Mouse (Mus musculus) limb, embryonic 12.5 days (tissue): Measurements from ENCODE around the gene Eef2k. TPM values are rescaled to one million over a fixed set of nuclear protein-coding genes. Genes with fewer than 3 reads are reported as not detected.
"Not testable (repeated sequence)": the region's sequence is repeated elsewhere in the genome, so short reads cannot be mapped to it uniquely, and the experiment has no call there.

ENCODE experiments used
- ATAC-seq: fragments of 200-750 bp; cut with Nextera tagmentation; 2 replicates; pipeline ENCODE4 v1.8.0; 2017; ENCODE audit warnings: low read depth, moderate TSS enrichment; ENCODE audit not compliant: insufficient number of reproducible peaks, insufficient read depth, low FRiP score, low TSS enrichment
- H3K27ac ChIP-seq: fragments of 300-500 bp; sonication (generic); 2 replicates; pipeline ENCODE4 v1.5.1; 2016; ENCODE audit warnings: mild to moderate bottlenecking, moderate library complexity
- H3K27me3 ChIP-seq: fragments of 300-500 bp; sonication (generic); 2 replicates; pipeline ENCODE4 v1.6.1; 2016; ENCODE audit warnings: mild to moderate bottlenecking, moderate library complexity
- H3K36me3 ChIP-seq: fragments of 300-500 bp; sonication (generic); 2 replicates; pipeline ENCODE4 v1.6.1; 2016; ENCODE audit warnings: mild to moderate bottlenecking, moderate library complexity
- H3K4me1 ChIP-seq: fragments of 300-500 bp; sonication (generic); replicated peaks from 2 replicates; pipeline ENCODE4 v1.6.1; 2016
- H3K4me2 ChIP-seq: fragments of 300-500 bp; sonication (generic); 2 replicates; pipeline ENCODE4 v1.6.1; 2016; ENCODE audit warnings: mild to moderate bottlenecking, moderate library complexity
- H3K4me3 ChIP-seq: fragments of 300-500 bp; sonication (generic); replicated peaks from 2 replicates; pipeline ENCODE4 v1.5.1; 2016; ENCODE audit warnings: mild to moderate bottlenecking
- H3K9ac ChIP-seq: fragments of 300-500 bp; sonication (generic); replicated peaks from 2 replicates; pipeline ENCODE4 v1.6.1; 2016; ENCODE audit warnings: mild to moderate bottlenecking, moderate library complexity
- H3K9me3 ChIP-seq: fragments of 300-500 bp; sonication (generic); 2 replicates; pipeline ENCODE4 v1.6.1; 2016; ENCODE audit warnings: mild to moderate bottlenecking, moderate library complexity
- WGBS: fragments of 180-500 bp; shearing (Covaris S2); methylation state at CpG from one replicate; pipeline ENCODE4 v1.1.7; 2016; 5-methylcytosine and 5-hydroxymethylcytosine counted together
- polyA plus RNA-seq: library from polyadenylated mRNA; unstranded; fragments of >200 nt; fragmentation: Nextera tagmentation; extraction: Ambion mirVana; gene quantifications from 2 replicates; pipeline ENCODE4 v1.2.1, GENCODE M21; 2016

Eef2k gene
- polyA plus RNA-seq, 1 experiment from 2014 or later, result 31.5 TPM

- H3K4me2 ChIP-seq, result no peak overlapping the region
- no peak overlapping the region for H3K4me3 ChIP-seq
- H3K36me3 ChIP-seq, result peaks cover 91% of the 10 kb centered on the region
- H3K9me3 ChIP-seq, result no peaks in the 10 kb centered on the region
- H3K27ac ChIP-seq, result no peak overlapping the region
- WGBS, result 94% methylated on average over 12 of the region's 12 CpGs
- ATAC-seq, result no peak
- no peak overlapping the region for H3K9ac ChIP-seq
- no peaks in the 10 kb centered on the region for H3K4me1 ChIP-seq
- H3K27me3 ChIP-seq, result no peaks in the 10 kb centered on the region
These were observed 97.7 kb downstream of the Eef2k start for GRCm38 (mm10) chr7:120940343-120940742.

GRCm38 (mm10) chr7:120941214-120941613 lies 98.6 kb downstream of the Eef2k start:
- Histone ChIP-seq H3K9ac (no peak overlapping the region), H3K4me2 (no peak overlapping the region), H3K9me3 (no peaks in the 10 kb centered on the region), H3K27me3 (no peaks in the 10 kb centered on the region), H3K4me1 (no peaks in the 10 kb centered on the region), H3K36me3 (peaks cover 86% of the 10 kb centered on the region), H3K4me3 (no peak overlapping the region), H3K27ac (no peak overlapping the region)
- ATAC-seq, result no peak
- 94% methylated on average over 6 of the region's 6 CpGs for WGBS

GRCm38 (mm10) chr7:120942506-120942905 lies 99.9 kb downstream of the Eef2k start:
- no peak for ATAC-seq
- H3K9ac ChIP-seq, result no peak overlapping the region
- 74% methylated on average over 1 of the region's 1 CpGs for WGBS

GRCm38 (mm10) chr7:120943936-120944509 lies 101.4 kb downstream of the Eef2k start:
- WGBS, result 63% methylated on average over 8 of the region's 8 CpGs
- Histone ChIP-seq H3K4me3 (no peak overlapping the region), H3K4me2 (no peak overlapping the region), H3K9ac (no peak overlapping the region), H3K9me3 (no peaks in the 10 kb centered on the region), H3K27me3 (no peaks in the 10 kb centered on the region), H3K36me3 (peaks cover 76% of the 10 kb centered on the region), H3K27ac (no peak overlapping the region), H3K4me1 (no peaks in the 10 kb centered on the region)
- no peak for ATAC-seq

More at GRCm38 (mm10) chr7:120942506-120942905, 99.9 kb downstream of the Eef2k start:
- no peak overlapping the region for H3K4me2 ChIP-seq
- no peak overlapping the region for H3K27ac ChIP-seq
- no peaks in the 10 kb centered on the region for H3K9me3 ChIP-seq
- no peaks in the 10 kb centered on the region for H3K4me1 ChIP-seq
- H3K27me3 ChIP-seq, result no peaks in the 10 kb centered on the region
- H3K36me3 ChIP-seq, result peaks cover 78% of the 10 kb centered on the region
- H3K4me3 ChIP-seq, result no peak overlapping the region

GRCm38 (mm10) chr7:120953591-120953990 lies 111.0 kb downstream of the Eef2k start:
- not testable (repeated sequence) for H3K4me3 ChIP-seq, H3K4me2 ChIP-seq, H3K4me1 ChIP-seq, H3K27me3 ChIP-seq, H3K27ac ChIP-seq, H3K9me3 ChIP-seq, ATAC-seq, H3K9ac ChIP-seq
- peaks cover 51% of the 10 kb centered on the region for H3K36me3 ChIP-seq
- 89% methylated on average over 7 of the region's 7 CpGs for WGBS

Other genes starting within 250 kb of the Eef2k start
- gene Uqcrc2, start 207.7 kb upstream of the Eef2k start, polyA plus RNA-seq, result 181 and 186 TPM in 2 replicates
- 0.37 and 0.49 TPM in 2 replicates for gene Pdzd9, start 172.5 kb upstream of the Eef2k start, polyA plus RNA-seq
- 15.9 and 18.2 TPM in 2 replicates for gene Mosmo, start 165.2 kb upstream of the Eef2k start, polyA plus RNA-seq
- 0.24 and 0.28 TPM in 2 replicates for gene Vwa3a, start 103.5 kb upstream of the Eef2k start, polyA plus RNA-seq
- gene Gm5737, start 30.5 kb upstream of the Eef2k start, polyA plus RNA-seq, result not detected in 2 replicates
- gene Polr3e, start 74.9 kb downstream of the Eef2k start, polyA plus RNA-seq, result 43.9 and 45.0 TPM in 2 replicates
- gene Cdr2, start 139.5 kb downstream of the Eef2k start, polyA plus RNA-seq, result 15.8 and 16.0 TPM in 2 replicates
- gene Mfsd13b, start 139.7 kb downstream of the Eef2k start, polyA plus RNA-seq, result 0.12 and 0.18 TPM in 2 replicates
- gene Mettl9, start 191.6 kb downstream of the Eef2k start, polyA plus RNA-seq, result 309 and 334 TPM in 2 replicates
- gene Igsf6, start 231.7 kb downstream of the Eef2k start, polyA plus RNA-seq, result 0.79 and 1.3 TPM in 2 replicates
- gene Otoa, start 238.8 kb downstream of the Eef2k start, polyA plus RNA-seq, result 0.36 TPM in 1 of 2 replicates, not detected in the other